20 mouse cellular contexts compared by ENCODE assay signal in the genomic region with DNA sequence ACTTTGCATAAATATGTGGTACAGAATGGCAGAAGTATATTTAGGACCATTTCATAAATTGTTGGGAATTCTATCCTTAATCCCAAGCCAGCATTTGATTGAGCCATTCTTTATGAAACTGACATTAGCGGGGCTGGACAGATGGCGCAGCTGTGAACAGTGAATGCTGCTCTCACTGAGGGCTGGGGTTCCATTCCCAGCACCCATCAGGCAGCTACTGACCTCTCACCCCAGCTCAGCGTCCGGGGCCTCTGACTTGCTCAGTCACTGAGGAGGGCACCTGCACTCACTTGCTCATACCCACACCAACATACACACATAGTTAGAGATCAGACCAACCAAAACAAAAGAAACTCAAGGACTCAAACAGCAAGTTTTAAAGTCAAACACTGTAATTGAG.
"Had no signal": no experiment of that assay in that cellular context is flagged by ENCODE, and none has a peak within 500 bp of the region (broad histone marks: within the 10 kb centered on the region; RNA-seq: fewer than 3 reads in every experiment).

No protein-coding gene starts in this region.

- H3K9me3 ChIP-seq: kidney, embryonic 15.5 days; limb, embryonic 12.5 days; limb, embryonic 15.5 days; stomach, embryonic 15.5 days had no signal

- DNase-seq: kidney, adult 11 months; kidney, adult 8-10 months; kidney, postnatal 10 days; kidney, postnatal 36 days; layer of hippocampus, postnatal 36 days; left cerebral cortex, postnatal 4 days; liver, postnatal 0 days; lung, embryonic 14.5 days; right cerebral cortex, postnatal 25 days; spleen, adult 18-20 months; thymus, postnatal 25 days had no signal

- H3K4me2 ChIP-seq: kidney, embryonic 15.5 days; limb, embryonic 12.5 days; limb, embryonic 15.5 days; liver, embryonic 11.5 days; lung, embryonic 14.5 days; stomach, embryonic 15.5 days had no signal

- H3K27me3 ChIP-seq: limb, embryonic 12.5 days; limb, embryonic 15.5 days; stomach, embryonic 15.5 days had no signal

- H3K9ac ChIP-seq: kidney, embryonic 15.5 days; limb, embryonic 12.5 days; limb, embryonic 15.5 days; liver, embryonic 14.5 days; liver, postnatal 0 days; lung, embryonic 14.5 days; stomach, embryonic 15.5 days had no signal

- H3K27ac ChIP-seq: kidney, embryonic 15.5 days; limb, embryonic 12.5 days; limb, embryonic 15.5 days; liver, embryonic 14.5 days; macrophage; stomach, embryonic 15.5 days had no signal

- ATAC-seq: liver, postnatal 0 days; lung, postnatal 0 days; midbrain, embryonic 16.5 days had no signal

- H3K36me3 ChIP-seq: kidney, embryonic 15.5 days; limb, embryonic 12.5 days; limb, embryonic 15.5 days; stomach, embryonic 15.5 days had no signal

- H3K4me3 ChIP-seq: kidney, embryonic 15.5 days; limb, embryonic 12.5 days; limb, embryonic 15.5 days; stomach, embryonic 15.5 days had no signal
